Mouse (Mus musculus): ENCODE results near the gene Fzd4. TPM values are rescaled to one million over a fixed set of nuclear protein-coding genes. Genes with fewer than 3 reads are reported as not detected.

The Fzd4 gene
- 13.7 and 14.6 TPM in 2 replicates for polyA plus RNA-seq (2014; fragmentation: Nextera tagmentation; extraction: Ambion mirVana)

DNA sequence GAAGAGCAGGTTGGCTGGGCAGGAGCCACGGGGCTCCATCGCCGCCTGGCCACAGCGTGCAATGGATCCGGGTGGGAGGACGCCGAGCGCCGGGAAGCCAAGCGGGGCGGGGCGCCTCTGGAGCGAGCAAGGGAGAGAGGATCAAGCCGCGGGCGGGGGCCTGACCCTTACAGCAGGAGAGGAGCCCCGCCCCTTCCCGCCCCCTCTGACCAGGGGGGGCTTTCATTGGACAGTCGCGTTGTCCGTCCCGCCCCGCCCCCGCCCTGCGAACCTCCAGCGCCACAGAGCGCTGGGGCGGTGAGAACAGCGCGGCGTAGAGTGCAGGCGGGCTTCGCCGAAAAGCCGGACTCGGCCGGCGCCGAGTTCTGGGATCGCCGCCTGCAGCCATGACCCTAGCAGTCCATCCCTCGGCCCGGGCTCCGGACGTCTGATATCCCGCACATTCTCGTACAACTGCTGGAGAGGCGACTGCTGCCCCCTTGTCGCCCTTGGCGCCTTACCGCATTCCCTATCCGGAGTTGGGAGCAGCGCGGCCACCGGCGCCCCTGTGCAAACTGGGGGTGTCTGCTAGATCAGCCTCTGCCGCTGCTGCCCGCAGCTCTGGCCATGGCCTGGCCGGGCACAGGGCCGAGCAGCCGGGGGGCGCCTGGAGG is at the start of gene Fzd4, which contains the start of gene Tmem135:
Fzd4 (plus strand) TSS at position 275 of the 653 bp plus-strand sequence.
Tmem135 (minus strand) TSS at position 142 of the 653 bp plus-strand sequence.
- H3K4me2 ChIP-seq (ENCODE audit: low read length) = peak within 1 kb of the TSS; percentile 88
- peaks cover 24% of the 10 kb centered on the region for H3K4me1 ChIP-seq (replicated peaks; ENCODE audit: control insufficient read depth, insufficient read depth, low read length)
- no peaks in the 10 kb centered on the region for H3K27me3 ChIP-seq (replicated peaks; ENCODE audit: control insufficient read depth, insufficient read depth, low read length)
- H3K9me3 ChIP-seq (ENCODE audit: control insufficient read depth, low read length) = no peaks in the 10 kb centered on the region
- under 1% methylated on average over 60 of the region's 62 CpGs for WGBS
- peak within 1 kb of the TSS; percentile 90 for H3K4me3 ChIP-seq (ENCODE audit: low read depth, low read length)
- ATAC-seq (replicated peaks; ENCODE audit: low FRiP score, low TSS enrichment, low read depth) (peak; percentile 96), DNase-seq (ENCODE audit: low spot score) (peak; percentile 98)
- peaks cover 5% of the 10 kb centered on the region; the same call in 1 of the 2 replicates for H3K36me3 ChIP-seq (ENCODE audit: control insufficient read depth, insufficient read depth, low read length)
- peak within 1 kb of the TSS; percentile 78 for H3K9ac ChIP-seq (ENCODE audit: low read length)
- H3K27ac ChIP-seq (ENCODE audit: low read depth) = peak within 1 kb of the TSS; percentile 89

DNA sequence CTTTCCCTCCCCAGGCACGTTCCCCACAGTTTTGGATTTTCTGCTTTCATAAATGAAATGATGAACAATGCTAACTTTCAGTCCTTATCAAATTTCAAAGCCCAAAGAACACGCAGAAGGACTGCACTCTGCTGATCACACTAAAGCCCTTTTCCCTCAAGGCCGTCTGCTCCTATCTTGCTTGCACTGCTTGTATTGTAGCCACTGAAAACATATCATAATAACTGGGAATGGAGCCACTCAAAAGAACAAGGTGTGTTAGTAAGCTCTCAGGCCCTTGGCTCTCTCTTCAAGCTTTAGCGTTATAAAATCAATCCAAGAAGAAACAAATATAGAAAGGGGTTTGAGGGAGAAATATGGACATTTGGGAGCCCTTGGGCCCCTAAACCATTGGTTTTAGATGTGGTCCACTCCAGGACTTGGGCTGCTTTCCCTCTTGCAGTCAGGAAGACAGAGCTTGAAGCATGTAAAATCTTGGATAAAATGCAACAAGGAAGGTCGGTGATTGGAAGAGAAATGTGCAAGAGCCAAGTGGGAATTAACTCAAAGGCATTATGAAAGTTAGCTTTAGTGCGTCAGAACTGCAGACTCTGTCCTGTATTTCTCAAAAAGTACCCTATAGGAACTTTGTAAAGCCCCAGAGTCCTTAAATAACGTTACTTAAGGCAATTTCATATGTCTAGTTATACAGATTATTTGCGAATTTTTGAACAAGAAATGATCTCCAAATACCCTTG is 48.5 kb upstream of the Fzd4 start:
- no peaks in the 10 kb centered on the region for H3K4me1 ChIP-seq (replicated peaks; ENCODE audit: control insufficient read depth, insufficient read depth, low read length)
- no peak overlapping the region for H3K4me2 ChIP-seq (ENCODE audit: low read length)
- WGBS = 74% methylated on average over 8 of the region's 8 CpGs
- no peaks in the 10 kb centered on the region for H3K9me3 ChIP-seq (ENCODE audit: control insufficient read depth, low read length)
- H3K27ac ChIP-seq (ENCODE audit: low read depth) = no peak overlapping the region
- H3K36me3 ChIP-seq (ENCODE audit: control insufficient read depth, insufficient read depth, low read length) = no peaks in the 10 kb centered on the region
- no peaks in the 10 kb centered on the region for H3K27me3 ChIP-seq (replicated peaks; ENCODE audit: control insufficient read depth, insufficient read depth, low read length)
- no peak overlapping the region for H3K9ac ChIP-seq (ENCODE audit: low read length)
- ATAC-seq (replicated peaks; ENCODE audit: low FRiP score, low TSS enrichment, low read depth) (no peak), DNase-seq (ENCODE audit: low spot score) (no peak)
- no peak overlapping the region for H3K4me3 ChIP-seq (ENCODE audit: low read depth, low read length)

DNA sequence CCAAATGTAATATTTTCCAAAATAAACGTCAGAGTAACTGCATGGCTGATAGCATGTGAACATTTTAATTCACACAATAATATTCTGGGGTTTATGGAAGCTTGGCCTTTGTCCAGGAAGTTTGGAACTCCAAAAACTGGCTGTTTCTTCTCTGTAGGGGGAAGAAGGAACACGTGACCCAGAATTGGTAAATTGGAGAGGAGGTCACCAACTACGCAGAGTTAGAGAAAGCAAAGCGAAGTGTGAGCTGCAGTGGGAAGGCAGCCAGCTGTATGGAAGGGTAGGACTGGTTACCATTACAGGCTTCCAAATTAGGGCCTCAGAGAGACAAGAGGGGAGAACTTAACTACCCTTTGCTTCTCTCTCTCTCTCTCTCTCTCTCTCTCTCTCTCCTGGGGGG is 47.8 kb upstream of the Fzd4 start:
- H3K4me3 ChIP-seq (ENCODE audit: low read depth, low read length) = no peak overlapping the region
- no peak for DNase-seq (ENCODE audit: low spot score)
- no peak overlapping the region for H3K4me2 ChIP-seq (ENCODE audit: low read length)
- ATAC-seq (replicated peaks; ENCODE audit: low FRiP score, low TSS enrichment, low read depth) = no peak
- no peak overlapping the region for H3K27ac ChIP-seq (ENCODE audit: low read depth)
- no peak overlapping the region for H3K9ac ChIP-seq (ENCODE audit: low read length)
- WGBS = 50% methylated on average over 4 of the region's 4 CpGs
- no peaks in the 10 kb centered on the region for H3K4me1 ChIP-seq (replicated peaks; ENCODE audit: control insufficient read depth, insufficient read depth, low read length)
- H3K36me3 ChIP-seq (ENCODE audit: control insufficient read depth, insufficient read depth, low read length) = no peaks in the 10 kb centered on the region
- no peaks in the 10 kb centered on the region for H3K27me3 ChIP-seq (replicated peaks; ENCODE audit: control insufficient read depth, insufficient read depth, low read length)
- H3K9me3 ChIP-seq (ENCODE audit: control insufficient read depth, low read length) = no peaks in the 10 kb centered on the region

DNA sequence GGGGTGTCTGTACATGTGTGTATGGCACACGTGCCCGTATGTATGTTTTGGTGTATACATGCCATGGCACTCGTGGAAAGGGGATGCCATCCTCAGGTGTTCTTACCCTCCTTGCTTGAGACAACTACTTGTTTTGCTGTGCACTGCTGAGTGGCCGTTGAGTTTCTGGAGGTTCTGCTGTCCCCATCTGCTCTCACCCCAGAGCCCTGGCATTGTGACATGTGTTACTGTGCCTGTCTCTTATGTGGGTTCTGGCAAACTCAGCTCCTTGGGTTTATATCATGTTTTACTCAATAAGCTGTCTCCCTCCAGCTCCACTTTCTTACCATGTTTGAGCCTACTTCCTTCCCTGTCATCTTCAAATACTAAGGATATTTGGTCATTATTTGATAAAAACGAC is 40.2 kb upstream of the Fzd4 start:
- Histone ChIP-seq H3K27me3 (replicated peaks; ENCODE audit: control insufficient read depth, insufficient read depth, low read length) (no peaks in the 10 kb centered on the region), H3K4me1 (replicated peaks; ENCODE audit: control insufficient read depth, insufficient read depth, low read length) (peaks cover 8% of the 10 kb centered on the region; the same call in 1 of the 2 replicates), H3K9me3 (ENCODE audit: control insufficient read depth, low read length) (no peaks in the 10 kb centered on the region), H3K4me2 (ENCODE audit: low read length) (no peak overlapping the region), H3K36me3 (ENCODE audit: control insufficient read depth, insufficient read depth, low read length) (no peaks in the 10 kb centered on the region), H3K4me3 (ENCODE audit: low read depth, low read length) (no peak overlapping the region), H3K9ac (ENCODE audit: low read length) (no peak overlapping the region), H3K27ac (ENCODE audit: low read depth) (no peak overlapping the region)
- DNase-seq (ENCODE audit: low spot score) (no peak), ATAC-seq (replicated peaks; ENCODE audit: low FRiP score, low TSS enrichment, low read depth) (no peak)
- WGBS = 93% methylated on average over 5 of the region's 5 CpGs

DNA sequence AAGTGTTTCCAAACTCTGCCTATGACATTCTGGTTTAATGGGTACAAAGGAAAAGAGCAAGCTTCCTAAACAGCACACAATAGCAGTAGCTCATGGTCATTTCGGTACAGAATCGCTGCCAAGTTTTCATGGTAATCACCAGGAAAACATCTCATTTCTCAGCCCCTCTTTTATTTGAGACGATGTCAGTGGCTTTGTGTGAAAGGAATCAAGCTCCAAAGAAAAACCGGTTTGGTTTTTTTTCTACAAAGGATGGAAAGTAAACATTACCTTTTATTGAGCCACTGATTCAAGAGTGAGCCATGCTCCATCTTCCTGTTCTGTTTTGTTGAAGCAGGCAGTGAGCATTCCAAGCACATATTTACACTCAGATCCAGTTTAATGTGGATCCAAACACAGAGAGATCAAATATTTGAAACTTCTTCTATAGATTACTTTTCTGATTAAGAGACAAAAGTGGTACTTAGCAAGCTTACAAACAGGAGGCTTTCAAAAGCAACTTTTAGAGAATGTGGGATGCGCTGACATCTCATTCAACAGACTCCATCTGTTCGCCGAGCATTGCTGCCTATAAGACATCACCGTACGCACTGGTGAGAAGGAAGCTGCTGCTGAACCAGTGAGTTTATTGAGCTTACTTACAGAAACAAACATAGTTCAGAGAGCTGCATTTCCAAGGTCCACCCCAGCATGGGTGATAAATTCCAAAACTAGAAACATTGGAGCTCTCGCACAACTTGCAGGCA is 38.8 kb upstream of the Fzd4 start:
- Histone ChIP-seq H3K9me3 (ENCODE audit: control insufficient read depth, low read length) (no peaks in the 10 kb centered on the region), H3K27ac (ENCODE audit: low read depth) (no peak overlapping the region), H3K27me3 (replicated peaks; ENCODE audit: control insufficient read depth, insufficient read depth, low read length) (no peaks in the 10 kb centered on the region), H3K9ac (ENCODE audit: low read length) (no peak overlapping the region), H3K36me3 (ENCODE audit: control insufficient read depth, insufficient read depth, low read length) (no peaks in the 10 kb centered on the region), H3K4me1 (replicated peaks; ENCODE audit: control insufficient read depth, insufficient read depth, low read length) (peaks cover 8% of the 10 kb centered on the region; the same call in 1 of the 2 replicates), H3K4me2 (ENCODE audit: low read length) (no peak overlapping the region), H3K4me3 (ENCODE audit: low read depth, low read length) (no peak overlapping the region)
- DNase-seq (ENCODE audit: low spot score) (no peak), ATAC-seq (replicated peaks; ENCODE audit: low FRiP score, low TSS enrichment, low read depth) (no peak)
- WGBS = 46% methylated on average over 10 of the region's 10 CpGs

DNA sequence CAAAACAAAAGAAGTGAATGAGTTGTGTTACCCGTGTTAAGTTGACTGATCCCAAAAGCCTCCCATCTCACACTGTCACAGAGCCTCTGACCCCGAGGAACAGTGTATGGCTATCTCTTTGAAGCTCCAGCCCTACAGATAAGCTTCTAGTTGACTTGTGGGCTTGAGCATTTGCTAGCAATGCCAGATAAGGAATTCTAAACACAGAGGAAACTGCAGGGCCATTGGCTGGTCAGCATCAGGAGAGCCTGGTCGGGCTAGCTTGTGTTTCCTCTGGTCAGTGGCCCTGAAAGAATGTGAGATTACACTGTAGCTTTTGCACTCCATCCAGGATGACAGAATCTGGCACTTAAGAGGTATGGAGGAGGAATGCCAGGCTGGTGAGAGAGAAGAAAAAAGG is 36.5 kb upstream of the Fzd4 start:
- no peaks in the 10 kb centered on the region for H3K36me3 ChIP-seq (ENCODE audit: control insufficient read depth, insufficient read depth, low read length)
- H3K9me3 ChIP-seq (ENCODE audit: control insufficient read depth, low read length) = no peaks in the 10 kb centered on the region
- H3K4me2 ChIP-seq (ENCODE audit: low read length) = no peak overlapping the region
- no peak overlapping the region for H3K4me3 ChIP-seq (ENCODE audit: low read depth, low read length)
- DNase-seq (ENCODE audit: low spot score) = no peak
- no peaks in the 10 kb centered on the region for H3K27me3 ChIP-seq (replicated peaks; ENCODE audit: control insufficient read depth, insufficient read depth, low read length)
- H3K4me1 ChIP-seq (replicated peaks; ENCODE audit: control insufficient read depth, insufficient read depth, low read length) = peaks cover 11% of the 10 kb centered on the region; the same call in 1 of the 2 replicates
- 23% methylated on average over 3 of the region's 3 CpGs for WGBS
- ATAC-seq (replicated peaks; ENCODE audit: low FRiP score, low TSS enrichment, low read depth) = no peak
- no peak overlapping the region for H3K9ac ChIP-seq (ENCODE audit: low read length)
- H3K27ac ChIP-seq (ENCODE audit: low read depth) = no peak overlapping the region

DNA sequence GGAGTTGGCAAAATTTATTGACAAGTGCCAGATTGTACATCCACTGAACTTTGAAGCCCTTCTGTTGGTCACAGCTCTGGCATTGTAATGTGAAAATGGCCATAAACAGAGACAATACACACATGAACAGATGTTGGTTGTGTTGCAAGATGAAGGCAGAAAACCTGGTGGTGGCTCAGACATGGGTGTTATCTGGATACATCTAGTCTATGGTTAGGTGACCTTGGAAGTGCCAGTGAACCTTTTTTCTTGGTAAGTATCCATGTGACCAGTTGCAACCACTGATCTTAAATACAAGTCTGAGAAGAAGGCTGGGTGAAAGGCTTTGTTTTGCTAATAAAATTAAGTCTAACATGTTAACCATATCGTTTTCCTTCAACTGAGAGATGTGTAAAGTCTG is 34.1 kb upstream of the Fzd4 start:
- Histone ChIP-seq H3K4me1 (replicated peaks; ENCODE audit: control insufficient read depth, insufficient read depth, low read length) (peaks cover 9% of the 10 kb centered on the region; the same call in 1 of the 2 replicates), H3K27me3 (replicated peaks; ENCODE audit: control insufficient read depth, insufficient read depth, low read length) (no peaks in the 10 kb centered on the region), H3K36me3 (ENCODE audit: control insufficient read depth, insufficient read depth, low read length) (no peaks in the 10 kb centered on the region), H3K9ac (ENCODE audit: low read length) (no peak overlapping the region), H3K9me3 (ENCODE audit: control insufficient read depth, low read length) (no peaks in the 10 kb centered on the region), H3K27ac (ENCODE audit: low read depth) (no peak overlapping the region), H3K4me3 (ENCODE audit: low read depth, low read length) (no peak overlapping the region), H3K4me2 (ENCODE audit: low read length) (no peak overlapping the region)
- no peak for ATAC-seq (replicated peaks; ENCODE audit: low FRiP score, low TSS enrichment, low read depth)
- 77% methylated on average over 1 of the region's 1 CpGs for WGBS
- DNase-seq (ENCODE audit: low spot score) = no peak

DNA sequence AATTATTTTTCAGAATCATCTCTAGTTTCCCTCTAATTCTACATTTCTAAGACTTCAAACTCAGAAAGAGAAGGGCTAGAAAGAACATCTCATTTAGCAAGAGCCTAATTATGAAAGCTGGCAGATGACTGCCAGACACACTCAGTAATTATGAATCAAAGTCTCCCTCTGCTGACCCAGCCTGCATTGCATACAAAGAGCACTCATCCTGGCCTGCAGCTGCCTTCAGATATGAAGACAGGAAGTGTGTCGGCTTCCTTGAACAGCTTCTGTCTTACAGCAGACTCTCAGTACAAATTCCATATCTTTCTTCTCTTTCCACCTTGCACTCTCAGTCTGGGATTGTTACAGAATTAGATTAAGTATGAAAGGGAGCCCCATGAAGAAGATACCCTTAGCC is 33.2 kb upstream of the Fzd4 start:
- no peaks in the 10 kb centered on the region for H3K27me3 ChIP-seq (replicated peaks; ENCODE audit: control insufficient read depth, insufficient read depth, low read length)
- no peak for DNase-seq (ENCODE audit: low spot score)
- no peak overlapping the region for H3K4me3 ChIP-seq (ENCODE audit: low read depth, low read length)
- no peak overlapping the region for H3K4me2 ChIP-seq (ENCODE audit: low read length)
- no peaks in the 10 kb centered on the region for H3K9me3 ChIP-seq (ENCODE audit: control insufficient read depth, low read length)
- H3K9ac ChIP-seq (ENCODE audit: low read length) = no peak overlapping the region
- ATAC-seq (replicated peaks; ENCODE audit: low FRiP score, low TSS enrichment, low read depth) = 0 out of 2 replicates have a peak, but pooled peaks have one; percentile 53
- no peaks in the 10 kb centered on the region for H3K36me3 ChIP-seq (ENCODE audit: control insufficient read depth, insufficient read depth, low read length)
- 0 out of 2 replicates have a peak, but pooled peaks cover 3% of the 10 kb centered on the region for H3K4me1 ChIP-seq (replicated peaks; ENCODE audit: control insufficient read depth, insufficient read depth, low read length)
- no peak overlapping the region for H3K27ac ChIP-seq (ENCODE audit: low read depth)
- 3% methylated on average over 1 of the region's 1 CpGs for WGBS

Measured in intestine, embryonic 14.5 days (tissue).